Mouse (Mus musculus) layer of hippocampus, adult 2 months (tissue): ENCODE data around the gene Tnfrsf8. TPM values are rescaled to one million over a fixed set of nuclear protein-coding genes. Genes with fewer than 3 reads are reported as not detected.

Source experiments
- DNase-seq, 2 experiments: peaks; one replicate each; pipeline ENCODE4 v3.0.0; 2022; ENCODE audit warnings: low spot score in 2 of 2
- H3K27ac ChIP-seq: fragments of 200-600 bp; 2 replicates; pipeline ENCODE4 v1.8.1; 2022
- H3K4me3 ChIP-seq: fragments of 200-600 bp; 2 replicates; pipeline ENCODE4 v1.8.1; 2022; ENCODE audit warnings: mild to moderate bottlenecking
- CTCF ChIP-seq: fragments of 200-600 bp; conservative IDR thresholded peaks from 2 replicates; pipeline ENCODE4 v1.8.1; 2022; ENCODE audit warnings: antibody characterized with exemption, mild to moderate bottlenecking, moderate library complexity
- total RNA-seq, 2 experiments: library from RNA; stranded (reverse); gene quantifications; 2 replicates each; pipeline ENCODE4 v1.2.3; 2021

Tnfrsf8 gene
- total RNA-seq, 2 experiments from 2014 or later = 0.52 to 0.69 TPM

GRCm38 (mm10) chr4:145274887-145275286, 40.1 kb downstream of the Tnfrsf8 start:
- H3K4me3 ChIP-seq = no peak overlapping the region
- no peak for DNase-seq
- no peak overlapping the region for H3K27ac ChIP-seq
- no peak for TF ChIP-seq CTCF

DNA sequence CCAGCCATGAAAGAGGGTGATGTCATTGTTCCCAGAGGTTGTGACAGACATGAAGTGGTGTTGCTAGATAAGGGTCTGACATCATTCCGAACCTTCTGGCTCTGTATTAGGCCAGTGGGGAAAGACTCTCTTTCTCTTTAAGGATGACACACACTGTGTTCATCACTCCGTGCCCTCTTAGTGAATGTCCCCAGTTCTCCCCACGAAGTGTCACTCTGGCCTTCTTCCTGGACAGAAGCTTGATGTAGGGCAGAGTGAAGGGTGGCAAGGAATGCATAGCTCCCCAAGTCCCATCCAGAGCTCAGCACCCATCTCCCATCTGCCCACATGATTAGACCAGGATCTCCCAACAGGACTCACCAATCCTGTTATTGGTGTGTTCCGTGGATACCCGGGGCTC, 41.0 kb downstream of the Tnfrsf8 start:
- no peak overlapping the region for H3K4me3 ChIP-seq
- no peak overlapping the region for H3K27ac ChIP-seq
- no peak for TF ChIP-seq CTCF
- no peak for DNase-seq

- DNase-seq = no peak
- no peak overlapping the region for H3K4me3 ChIP-seq
- no peak overlapping the region for H3K27ac ChIP-seq
- TF ChIP-seq CTCF = no peak
These were observed 42.2 kb downstream of the Tnfrsf8 start for GRCm38 (mm10) chr4:145272763-145273162.

DNA sequence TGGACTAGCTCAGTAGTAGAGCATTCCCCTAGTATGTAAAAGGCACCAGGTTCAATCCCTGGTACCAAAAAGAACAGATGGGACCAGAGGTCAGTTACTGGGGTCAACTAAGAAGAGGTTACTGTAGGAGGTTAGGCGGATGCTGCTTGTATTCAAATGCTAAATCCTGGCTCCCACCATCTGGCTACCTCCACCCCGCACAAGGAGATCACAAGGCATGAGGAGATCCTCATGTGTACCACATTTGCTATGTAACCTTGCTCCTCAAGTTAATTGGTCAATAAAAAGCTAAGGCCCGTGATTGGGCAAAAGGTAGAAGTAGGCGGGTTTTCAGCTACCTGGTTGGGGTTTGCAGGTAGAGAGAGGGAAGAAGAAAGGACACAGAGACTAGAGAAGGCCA, 43.3 kb downstream of the Tnfrsf8 start:
- no peak for DNase-seq
- TF ChIP-seq CTCF = no peak
- H3K4me3 ChIP-seq = no peak overlapping the region

GRCm38 (mm10) chr4:145270136-145270535, 44.8 kb downstream of the Tnfrsf8 start:
- no peak for DNase-seq
- no peak for TF ChIP-seq CTCF
- Histone ChIP-seq H3K4me3 (no peak overlapping the region), H3K27ac (no peak overlapping the region)

More for the DNA sequence above, 43.3 kb downstream of the Tnfrsf8 start:
- no peak overlapping the region for H3K27ac ChIP-seq

DNA sequence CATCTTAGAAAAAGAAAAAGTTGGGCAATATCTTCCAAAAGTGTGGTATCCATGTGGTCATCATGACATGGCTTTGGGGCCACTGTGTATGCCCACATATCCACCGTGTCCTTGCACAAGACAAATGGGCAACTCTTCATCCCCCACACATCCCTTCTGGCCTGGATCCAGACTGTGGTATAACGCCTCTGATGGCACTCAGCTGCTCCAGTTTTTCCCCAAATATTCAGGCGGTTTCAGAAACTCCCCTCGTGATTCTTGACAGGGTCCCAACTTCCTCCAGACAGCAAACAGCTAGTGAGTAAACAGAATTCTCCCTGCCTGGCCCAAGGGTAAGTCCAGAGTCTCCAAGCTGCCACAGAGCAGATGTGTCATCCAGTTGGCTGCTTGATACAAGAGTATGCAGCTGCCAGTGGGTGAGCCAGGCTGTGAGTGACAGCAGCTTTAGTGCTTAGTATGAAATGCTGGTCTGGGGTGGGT, 47.3 kb downstream of the Tnfrsf8 start:
- no peak for TF ChIP-seq CTCF
- DNase-seq = no peak
- Histone ChIP-seq H3K27ac (no peak overlapping the region), H3K4me3 (no peak overlapping the region)

GRCm38 (mm10) chr4:145266505-145266904, 48.5 kb downstream of the Tnfrsf8 start:
- Histone ChIP-seq H3K4me3 (no peak overlapping the region), H3K27ac (no peak overlapping the region)
- no peak for DNase-seq
- TF ChIP-seq CTCF = no peak

- no peak for DNase-seq
- Histone ChIP-seq H3K4me3 (no peak overlapping the region), H3K27ac (no peak overlapping the region)
- no peak for TF ChIP-seq CTCF
These were observed 50.2 kb downstream of the Tnfrsf8 start for GRCm38 (mm10) chr4:145264761-145265160.

DNA sequence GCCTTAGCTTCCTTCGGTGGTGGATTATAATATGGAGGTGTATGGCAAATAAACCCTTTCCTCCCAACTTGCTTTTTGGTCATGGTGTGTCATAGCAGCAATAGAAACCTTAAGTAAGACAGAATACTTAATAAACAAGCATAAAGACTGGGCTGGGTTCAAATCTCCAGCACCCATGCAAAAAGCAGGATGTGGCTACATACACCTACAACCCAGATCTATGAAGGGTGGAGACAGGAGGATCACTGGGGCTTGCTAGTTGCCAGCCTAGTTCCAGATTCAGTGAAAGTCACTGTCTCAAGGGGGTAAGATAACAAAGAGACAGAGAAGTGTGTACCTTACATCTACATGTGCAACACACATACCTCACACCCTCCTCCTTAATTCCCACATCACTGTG, 51.4 kb downstream of the Tnfrsf8 start:
- no peak overlapping the region for H3K4me3 ChIP-seq
- no peak overlapping the region for H3K27ac ChIP-seq
- no peak for TF ChIP-seq CTCF
- DNase-seq = no peak

- H3K4me3 ChIP-seq = no peak overlapping the region
- H3K27ac ChIP-seq = no peak overlapping the region
- no peak for DNase-seq
- no peak for TF ChIP-seq CTCF
These were observed 54.2 kb downstream of the Tnfrsf8 start for GRCm38 (mm10) chr4:145260802-145261201.

- Histone ChIP-seq H3K4me3 (no peak overlapping the region), H3K27ac (no peak overlapping the region)
- no peak for DNase-seq
- no peak for TF ChIP-seq CTCF
These were observed 57.1 kb downstream of the Tnfrsf8 start for GRCm38 (mm10) chr4:145257751-145258434.

GRCm38 (mm10) chr4:145256144-145256543, 58.8 kb downstream of the Tnfrsf8 start:
- DNase-seq = no peak
- Histone ChIP-seq H3K27ac (no peak overlapping the region), H3K4me3 (no peak overlapping the region)
- TF ChIP-seq CTCF = no peak

DNA sequence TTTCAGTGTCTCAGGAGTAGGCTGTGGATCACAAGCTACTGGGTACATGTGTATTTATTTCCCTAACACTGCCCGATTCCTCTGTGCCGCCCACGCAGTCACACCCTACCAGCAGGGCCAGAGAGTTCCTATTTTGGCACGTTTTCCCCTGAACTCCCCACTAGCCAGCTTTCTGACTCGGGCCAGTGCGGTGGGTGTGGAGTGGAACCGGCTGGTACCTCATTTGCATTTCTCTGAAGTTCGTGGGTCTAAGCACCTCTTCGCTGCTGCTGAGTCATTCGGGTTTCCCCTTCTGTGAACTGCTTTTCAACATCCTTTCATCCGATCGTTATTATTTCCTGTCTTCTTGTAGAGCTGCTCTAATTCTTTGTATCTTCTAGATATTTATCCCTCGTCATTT, 60.5 kb downstream of the Tnfrsf8 start:
- Histone ChIP-seq H3K4me3 (no peak overlapping the region), H3K27ac (no peak overlapping the region)
- DNase-seq = no peak
- TF ChIP-seq CTCF = no peak

DNA sequence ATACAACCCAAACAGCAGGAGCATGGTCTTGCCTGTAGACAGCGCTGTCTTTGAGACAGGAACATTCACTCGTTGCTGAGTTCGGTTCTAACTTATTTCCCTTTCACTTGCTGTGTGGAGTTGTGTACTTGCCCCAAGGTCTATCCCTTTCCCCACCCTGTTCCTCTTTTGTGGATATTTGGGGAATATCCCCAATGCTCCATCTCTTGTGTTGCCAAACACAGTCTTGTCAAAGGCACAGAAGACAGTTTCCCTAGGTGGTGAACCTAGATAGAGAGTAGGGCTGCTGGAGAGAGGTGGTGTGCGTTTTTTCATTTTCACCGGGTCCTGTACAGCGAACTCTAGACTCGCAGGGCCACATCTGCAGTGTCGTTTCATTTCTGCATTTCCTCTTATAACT, 62.4 kb downstream of the Tnfrsf8 start:
- no peak for DNase-seq
- no peak for TF ChIP-seq CTCF
- H3K4me3 ChIP-seq = no peak overlapping the region
- no peak overlapping the region for H3K27ac ChIP-seq
